ENCODE assay signal across 7 mouse cellular contexts in genomic region chr7:81933601-81934266, GRCm38 (mm10). TPM values are rescaled to one million over a fixed set of nuclear protein-coding genes. Genes with fewer than 3 reads are reported as not detected.
A peak's percentile ranks its signal among the peaks of the same experiment; 100 is the strongest.
DNase-seq lines count a peak whose midpoint lies in the region; ATAC-seq lines count a peak whose summit lies in the region.

No protein-coding gene starts in this region.

- H3K27ac ChIP-seq in intestine, embryonic 14.5 days (ENCODE audit: low read depth): peak overlapping the region; percentile 92

- intact Hi-C loops in gastrocnemius, postnatal 36 days (cut with DNase I): loop anchor here (5.0 kb wide), 1 partner anchor 56 kb away; no protein-coding TSS in a partner anchor
- intact Hi-C loops in left cerebral cortex, postnatal 25 days (cut with DNase I): loop anchor here (5.0 kb wide), 2 partner anchors 61 to 146 kb away; partner anchors contain the start of gene 3110040N11Rik

- H3K4me3 ChIP-seq in intestine, embryonic 14.5 days (ENCODE audit: low read depth, low read length): peak overlapping the region; percentile 72

- H3K4me2 ChIP-seq in intestine, embryonic 14.5 days (ENCODE audit: low read length): peak overlapping the region; percentile 57

- peak; percentile 83 for ATAC-seq in intestine, embryonic 14.5 days (replicated peaks; ENCODE audit: low FRiP score, low TSS enrichment, low read depth)

- under 1% methylated on average over 97 of the region's 103 CpGs for WGBS in intestine, embryonic 14.5 days

- H3K9ac ChIP-seq in intestine, embryonic 14.5 days (ENCODE audit: low read length): peak overlapping the region; percentile 86

- no peaks in the 10 kb centered on the region for H3K36me3 ChIP-seq in intestine, embryonic 14.5 days (ENCODE audit: control insufficient read depth, insufficient read depth, low read length)

- DNase-seq in adrenal gland, postnatal 10 days: peak; percentile 80
- peak; percentile 45 for DNase-seq in embryo, embryonic 10 days (ENCODE audit: low spot score)
- peak; percentile 51 to 55 for DNase-seq in gastrocnemius, postnatal 36 days
- DNase-seq in intestine, embryonic 14.5 days (ENCODE audit: low spot score): peak; percentile 82
- DNase-seq in left cerebral cortex, postnatal 25 days (ENCODE audit: low spot score in 2 of 2): peak; percentile 70 to 72
- peak; percentile 63 for DNase-seq in mesoderm, embryonic 11.5 days (ENCODE audit: low read depth, low spot score)
- DNase-seq in right cerebral cortex, postnatal 36 days (ENCODE audit: low spot score in 2 of 2): peak; percentile 38 to 43

- no peaks in the 10 kb centered on the region for H3K9me3 ChIP-seq in intestine, embryonic 14.5 days (ENCODE audit: control insufficient read depth, low read length)

- H3K27me3 ChIP-seq in intestine, embryonic 14.5 days (replicated peaks; ENCODE audit: control insufficient read depth, insufficient read depth, low read length): no peaks in the 10 kb centered on the region; the same call in 1 of the 2 replicates

- peaks cover 9% of the 10 kb centered on the region for H3K4me1 ChIP-seq in intestine, embryonic 14.5 days (replicated peaks; ENCODE audit: control insufficient read depth, insufficient read depth, low read length)

RNA-seq across cellular contexts. Expression of gene Hdgfl3, which starts 0.5 kb away (rescaled TPM):
- 10 to 100 TPM; 12.2 to 15.8 TPM for total RNA-seq in adrenal gland, postnatal 10 days (2021)
- 1 to 10 TPM; 1.8 to 2.2 TPM for total RNA-seq in gastrocnemius, postnatal 36 days (2021)
- 17.5 and 19.1 TPM in 2 replicates for polyA plus RNA-seq in intestine, embryonic 14.5 days (2014; fragmentation: Nextera tagmentation; extraction: Ambion mirVana)
- 10 to 100 TPM; 71.9 to 73.0 TPM for total RNA-seq in left cerebral cortex, postnatal 25 days (2021)

RNA-seq across cellular contexts. Expression of gene Bnc1, which starts 58.4 kb away (rescaled TPM):
- total RNA-seq in adrenal gland, postnatal 10 days (2021): 1 to 10 TPM; 1.2 to 1.5 TPM
- not detected for total RNA-seq in gastrocnemius, postnatal 36 days (2021)
- polyA plus RNA-seq in intestine, embryonic 14.5 days (2014; fragmentation: Nextera tagmentation; extraction: Ambion mirVana): 6.2 and 7.2 TPM in 2 replicates
- total RNA-seq in left cerebral cortex, postnatal 25 days (2021): not detected

Comparison
In these comparisons a context has a peak if more than half of its experiments do, and no peak if none do; other contexts are left out.
1. Peak in every context shown above with its lines: DNase-seq, ATAC-seq, H3K4me3 ChIP-seq and H3K27ac ChIP-seq.
2. RNA of gene Hdgfl3, which starts 0.5 kb away (total RNA-seq): 71.9 to 73.0 TPM in left cerebral cortex, postnatal 25 days; 12.2 to 15.8 TPM in adrenal gland, postnatal 10 days and 1.8 to 2.2 TPM in gastrocnemius, postnatal 36 days; every median in the first group is over 4 times any median in the second.